Mouse (Mus musculus) liver, adult 2 months (tissue): Measurements from ENCODE around the gene Cs.
"Not testable (repeated sequence)": the region's sequence is repeated elsewhere in the genome, so short reads cannot be mapped to it uniquely, and the experiment has no call there.

Experiments used
- CTCF ChIP-seq: fragments of 200-500 bp; IDR thresholded peaks from 2 replicates; pipeline ENCODE4 v1.5.1; 2011; ENCODE audit warnings: low read depth, low read length, control low read depth
- POLR2A ChIP-seq: fragments of 200-500 bp; IDR thresholded peaks from 2 replicates; pipeline ENCODE4 v1.6.1; 2011; ENCODE audit warnings: low read length, control low read depth; ENCODE audit not compliant: insufficient read depth; ENCODE audit errors: extremely low read depth

DNA sequence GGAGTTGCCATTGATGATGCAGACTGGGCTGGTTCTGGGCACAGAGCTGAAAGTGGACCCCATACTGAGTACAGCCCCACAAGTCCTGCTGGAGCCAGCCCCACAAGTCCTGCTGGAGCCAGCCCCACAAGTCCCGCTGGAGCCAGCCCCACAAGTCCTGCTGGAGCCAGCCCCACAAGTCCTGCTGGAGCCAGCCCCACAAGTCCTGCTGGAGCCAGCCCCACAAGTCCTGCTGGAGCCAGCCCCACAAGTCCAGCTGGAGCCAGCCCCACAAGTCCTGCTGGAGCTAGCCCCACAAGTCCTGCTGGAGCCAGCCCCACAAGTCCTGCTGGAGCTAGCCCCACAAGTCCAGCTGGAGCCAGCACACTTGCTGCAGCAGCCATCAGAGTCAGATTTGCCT lies 46.9 kb upstream of the Cs start:
- not testable (repeated sequence) for TF ChIP-seq POLR2A, CTCF
